Mouse (Mus musculus): ENCODE results near the gene Adat2. TPM values are rescaled to one million over a fixed set of nuclear protein-coding genes. Genes with fewer than 3 reads are reported as not detected.

Gene Adat2
- polyA plus RNA-seq, 1 experiment from 2014 or later = 3.0 TPM

- H3K36me3 ChIP-seq (ENCODE audit: poor library complexity, severe bottlenecking) = 0 out of 2 replicates have a peak, but pooled peaks cover 13% of the 10 kb centered on the region
- peak overlapping the region; percentile 43 for H3K4me2 ChIP-seq
- H3K4me3 ChIP-seq = no peak overlapping the region
- H3K4me1 ChIP-seq = peaks cover 10% of the 10 kb centered on the region; the same call in 1 of the 2 replicates
- peaks cover 31% of the 10 kb centered on the region for H3K27me3 ChIP-seq
- no peak; the same call in 1 of the 2 replicates for ATAC-seq
- H3K9me3 ChIP-seq (replicated peaks) = no peaks in the 10 kb centered on the region
- H3K9ac ChIP-seq = no peak overlapping the region
- no peak overlapping the region for H3K27ac ChIP-seq
- 67% methylated on average over 8 of the region's 8 CpGs for WGBS
Observed at GRCm38 (mm10) chr10:13565080-13565448, 12.4 kb downstream of the Adat2 start.

DNA sequence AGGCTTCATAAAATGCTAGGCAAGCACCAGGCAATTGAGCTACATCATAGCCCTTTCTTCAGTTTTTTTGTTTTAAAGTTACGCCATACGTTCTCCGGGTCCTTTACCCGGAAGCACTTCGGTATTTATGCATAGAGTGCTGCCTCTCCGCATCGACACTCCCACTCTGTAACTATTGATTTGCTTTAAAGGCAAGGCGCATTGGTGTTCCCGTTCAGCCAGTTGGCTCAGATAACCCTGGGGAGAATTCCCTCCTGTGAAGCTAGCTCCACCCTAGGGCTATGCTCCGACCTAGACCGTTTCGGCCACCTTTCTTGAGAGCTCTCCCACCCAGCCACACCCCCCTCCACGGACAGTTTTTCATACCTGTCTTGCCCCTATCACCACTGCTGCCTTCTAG lies 13.7 kb downstream of the Adat2 start:
- ATAC-seq = no peak
- no peak overlapping the region for H3K4me2 ChIP-seq
- WGBS = 70% methylated on average over 13 of the region's 13 CpGs
- no peak overlapping the region for H3K27ac ChIP-seq
- H3K36me3 ChIP-seq (ENCODE audit: poor library complexity, severe bottlenecking) = 0 out of 2 replicates have a peak, but pooled peaks cover 7% of the 10 kb centered on the region
- peaks cover 39% of the 10 kb centered on the region for H3K27me3 ChIP-seq
- H3K9ac ChIP-seq = no peak overlapping the region
- peaks cover 14% of the 10 kb centered on the region; the same call in 1 of the 2 replicates for H3K4me1 ChIP-seq
- no peaks in the 10 kb centered on the region for H3K9me3 ChIP-seq (replicated peaks)
- H3K4me3 ChIP-seq = no peak overlapping the region

DNA sequence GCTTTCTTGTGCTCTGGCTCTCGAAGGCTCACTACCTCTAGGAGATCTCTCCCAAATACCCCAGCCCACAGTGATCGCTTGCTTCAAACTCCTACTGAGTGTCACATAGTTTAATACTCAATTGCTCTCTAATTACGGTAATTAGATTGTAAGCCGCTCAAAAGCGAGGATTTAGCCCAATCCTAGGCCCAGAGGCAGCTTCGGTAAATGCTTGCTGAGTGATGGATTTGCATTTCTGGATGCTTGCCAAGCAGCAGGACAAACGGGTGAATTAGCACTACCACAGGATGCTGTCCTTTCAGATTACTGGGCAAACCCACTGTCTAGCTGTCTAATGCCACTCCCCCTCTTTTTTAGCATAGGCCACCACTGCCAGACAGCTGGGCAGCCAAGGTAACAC lies 17.1 kb downstream of the Adat2 start:
- Histone ChIP-seq H3K27ac (no peak overlapping the region), H3K4me2 (no peak overlapping the region), H3K9ac (no peak overlapping the region), H3K4me3 (no peak overlapping the region), H3K9me3 (replicated peaks) (no peaks in the 10 kb centered on the region), H3K36me3 (ENCODE audit: poor library complexity, severe bottlenecking) (no peaks in the 10 kb centered on the region), H3K4me1 (peaks cover 12% of the 10 kb centered on the region; the same call in 1 of the 2 replicates), H3K27me3 (peaks cover 52% of the 10 kb centered on the region)
- 11% methylated on average over 7 of the region's 7 CpGs for WGBS
- peak; percentile 88 for ATAC-seq

DNA sequence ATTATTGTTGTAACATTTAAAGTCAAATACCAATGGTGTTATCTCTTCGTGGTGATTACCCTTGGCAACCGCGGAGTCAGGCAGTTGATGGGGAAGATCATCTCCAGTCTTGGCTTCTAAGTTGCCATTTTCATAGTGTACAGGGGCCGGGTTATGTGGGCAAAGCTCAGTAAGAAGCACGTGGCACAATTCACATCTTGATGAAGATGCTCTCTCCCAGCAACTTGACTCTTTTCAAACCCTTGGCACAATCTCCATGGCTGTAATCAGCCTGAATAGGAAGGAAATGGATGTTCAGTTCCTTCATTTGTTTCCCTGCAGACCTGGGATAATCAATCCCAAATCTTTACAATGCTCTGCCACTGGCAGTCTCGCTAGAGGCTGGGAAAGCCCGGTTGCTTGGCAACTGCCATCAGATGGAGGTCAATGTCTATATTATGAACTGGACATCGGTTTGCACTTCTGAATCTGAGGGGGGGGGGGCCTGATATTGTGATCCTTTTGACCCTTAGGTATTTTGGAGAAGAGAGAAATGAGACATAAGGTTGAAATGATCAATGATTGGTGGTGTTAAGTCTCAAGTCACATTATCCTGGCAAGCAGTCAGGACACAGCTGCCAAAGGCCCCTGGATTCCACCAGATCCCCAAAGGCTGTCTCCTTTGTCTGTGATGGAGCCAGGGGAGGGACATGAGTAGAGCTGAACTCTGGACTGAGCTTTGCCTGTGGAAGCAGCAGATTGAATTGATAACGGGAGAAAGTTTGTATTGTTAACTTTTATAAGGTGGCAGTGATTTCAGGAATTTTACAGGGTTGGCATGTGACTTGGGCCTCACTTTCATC lies 18.2 kb downstream of the Adat2 start:
- Histone ChIP-seq H3K27me3 (peaks cover 47% of the 10 kb centered on the region), H3K4me3 (no peak overlapping the region), H3K9me3 (replicated peaks) (no peaks in the 10 kb centered on the region), H3K4me2 (no peak overlapping the region), H3K4me1 (peaks cover 11% of the 10 kb centered on the region; the same call in 1 of the 2 replicates), H3K36me3 (ENCODE audit: poor library complexity, severe bottlenecking) (no peaks in the 10 kb centered on the region), H3K9ac (no peak overlapping the region), H3K27ac (no peak overlapping the region)
- ATAC-seq = no peak
- 82% methylated on average over 9 of the region's 9 CpGs for WGBS

- Histone ChIP-seq H3K36me3 (ENCODE audit: poor library complexity, severe bottlenecking) (no peaks in the 10 kb centered on the region), H3K27ac (no peak overlapping the region), H3K4me2 (no peak overlapping the region), H3K9me3 (replicated peaks) (no peaks in the 10 kb centered on the region), H3K9ac (no peak overlapping the region), H3K4me3 (no peak overlapping the region), H3K4me1 (peaks cover 11% of the 10 kb centered on the region; the same call in 1 of the 2 replicates), H3K27me3 (peaks cover 40% of the 10 kb centered on the region)
- ATAC-seq = no peak
- WGBS = 64% methylated on average over 10 of the region's 10 CpGs
Observed at GRCm38 (mm10) chr10:13572003-13572402, 19.3 kb downstream of the Adat2 start.

- H3K27me3 ChIP-seq = peaks cover 37% of the 10 kb centered on the region
- H3K9ac ChIP-seq = no peak overlapping the region
- no peaks in the 10 kb centered on the region for H3K36me3 ChIP-seq (ENCODE audit: poor library complexity, severe bottlenecking)
- H3K4me2 ChIP-seq = no peak overlapping the region
- no peaks in the 10 kb centered on the region for H3K9me3 ChIP-seq (replicated peaks)
- no peak overlapping the region for H3K27ac ChIP-seq
- H3K4me3 ChIP-seq = no peak overlapping the region
- ATAC-seq = no peak
- H3K4me1 ChIP-seq = peaks cover 11% of the 10 kb centered on the region; the same call in 1 of the 2 replicates
- WGBS = 91% methylated on average over 6 of the region's 6 CpGs
Observed at GRCm38 (mm10) chr10:13572410-13572809, 19.7 kb downstream of the Adat2 start.

GRCm38 (mm10) chr10:13577123-13577522 lies 24.4 kb downstream of the Adat2 start:
- Histone ChIP-seq H3K27me3 (peaks cover 7% of the 10 kb centered on the region; the same call in 1 of the 2 replicates), H3K27ac (no peak overlapping the region), H3K9me3 (replicated peaks) (no peaks in the 10 kb centered on the region), H3K9ac (no peak overlapping the region), H3K36me3 (ENCODE audit: poor library complexity, severe bottlenecking) (no peaks in the 10 kb centered on the region), H3K4me3 (no peak overlapping the region), H3K4me2 (no peak overlapping the region), H3K4me1 (no peaks in the 10 kb centered on the region)
- 82% methylated on average over 7 of the region's 7 CpGs for WGBS
- no peak for ATAC-seq

DNA sequence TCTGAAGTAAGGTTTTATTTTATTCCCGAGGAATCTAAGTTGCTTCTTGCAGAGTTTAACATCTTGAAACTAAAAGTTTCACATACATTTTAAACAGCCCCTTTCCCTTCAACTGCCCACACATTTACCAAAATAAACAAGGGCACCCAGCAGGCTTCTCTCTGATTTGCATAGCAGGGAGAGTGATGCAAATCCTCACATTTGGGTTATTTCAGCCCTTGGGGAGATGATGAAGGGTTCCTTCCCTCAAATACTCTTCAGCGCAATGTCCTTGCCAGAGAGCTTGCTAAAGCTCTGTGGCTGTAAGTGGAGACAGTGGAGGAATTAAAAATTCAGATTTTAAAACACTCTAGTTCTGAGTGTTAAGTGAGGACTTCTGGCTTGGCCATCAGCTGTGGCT lies 35.2 kb downstream of the Adat2 start:
- Histone ChIP-seq H3K27ac (no peak overlapping the region), H3K9me3 (replicated peaks) (no peaks in the 10 kb centered on the region), H3K9ac (no peak overlapping the region), H3K36me3 (ENCODE audit: poor library complexity, severe bottlenecking) (no peaks in the 10 kb centered on the region), H3K4me1 (no peaks in the 10 kb centered on the region), H3K27me3 (no peaks in the 10 kb centered on the region), H3K4me2 (no peak overlapping the region), H3K4me3 (no peak overlapping the region)
- no peak for ATAC-seq
- WGBS = 89% methylated on average over 2 of the region's 2 CpGs

GRCm38 (mm10) chr10:13592196-13592595 lies 39.5 kb downstream of the Adat2 start:
- Histone ChIP-seq H3K9ac (no peak overlapping the region), H3K36me3 (ENCODE audit: poor library complexity, severe bottlenecking) (no peaks in the 10 kb centered on the region), H3K9me3 (replicated peaks) (no peaks in the 10 kb centered on the region), H3K27me3 (no peaks in the 10 kb centered on the region), H3K4me1 (0 out of 2 replicates have a peak, but pooled peaks cover under 1% of the 10 kb centered on the region), H3K27ac (no peak overlapping the region), H3K4me2 (no peak overlapping the region), H3K4me3 (no peak overlapping the region)
- 94% methylated on average over 10 of the region's 10 CpGs for WGBS
- no peak for ATAC-seq

- Histone ChIP-seq H3K27ac (no peak overlapping the region), H3K4me1 (0 out of 2 replicates have a peak, but pooled peaks cover 4% of the 10 kb centered on the region), H3K36me3 (ENCODE audit: poor library complexity, severe bottlenecking) (no peaks in the 10 kb centered on the region), H3K4me2 (no peak overlapping the region), H3K4me3 (no peak overlapping the region), H3K9ac (no peak overlapping the region), H3K27me3 (no peaks in the 10 kb centered on the region), H3K9me3 (replicated peaks) (no peaks in the 10 kb centered on the region)
- 88% methylated on average over 3 of the region's 3 CpGs for WGBS
- ATAC-seq = peak; percentile 77; the same call in 1 of the 2 replicates
Observed at GRCm38 (mm10) chr10:13593529-13593928, 40.8 kb downstream of the Adat2 start.

DNA sequence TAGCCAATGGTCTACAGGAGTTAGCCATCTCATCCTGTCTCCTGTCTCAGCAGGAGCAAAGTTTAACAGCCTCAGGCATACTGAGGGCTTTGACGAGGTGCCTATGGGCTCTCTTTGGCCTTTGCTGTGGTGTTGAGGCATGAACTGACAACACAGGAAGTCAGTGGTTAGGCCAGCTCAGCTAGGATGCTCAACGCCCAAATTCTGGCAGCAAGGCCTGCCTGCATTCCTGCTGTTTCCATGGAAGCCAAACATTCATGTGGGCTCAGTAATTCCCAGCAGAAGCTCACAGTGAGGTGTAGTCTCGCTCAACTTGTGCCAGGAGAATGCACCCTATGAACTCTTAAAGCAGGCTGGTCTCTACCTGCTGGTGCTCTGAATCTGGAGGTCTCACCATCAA lies 43.4 kb downstream of the Adat2 start:
- WGBS = 47% methylated on average over 3 of the region's 3 CpGs
- no peak overlapping the region for H3K4me3 ChIP-seq

DNA sequence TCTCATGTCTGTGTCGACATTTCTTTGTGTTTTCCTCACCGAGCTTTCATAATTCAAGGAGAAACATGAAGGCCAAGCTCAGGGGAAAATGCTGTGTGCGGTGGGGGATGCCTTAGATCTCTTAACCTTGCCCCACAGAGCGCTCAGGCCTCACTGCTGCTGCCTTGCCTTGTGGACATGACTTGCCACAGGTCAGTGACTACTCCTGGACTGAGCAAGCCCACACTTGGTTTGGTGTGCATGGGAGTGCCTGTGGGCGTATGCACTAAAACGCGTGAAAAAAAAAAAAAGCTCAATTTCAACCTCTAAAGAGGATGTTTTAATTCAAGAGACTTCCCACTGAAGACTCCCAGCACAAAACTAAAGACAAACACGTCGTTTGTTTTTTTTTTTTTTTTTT lies 44.2 kb downstream of the Adat2 start:
- no peak overlapping the region for H3K4me3 ChIP-seq
- ATAC-seq = no peak
- 0 out of 2 replicates have a peak, but pooled peaks cover 5% of the 10 kb centered on the region for H3K9me3 ChIP-seq (replicated peaks)
- no peak overlapping the region for H3K27ac ChIP-seq
- H3K4me1 ChIP-seq = 0 out of 2 replicates have a peak, but pooled peaks cover 4% of the 10 kb centered on the region
- no peak overlapping the region for H3K9ac ChIP-seq
- WGBS = 76% methylated on average over 9 of the region's 9 CpGs
- H3K4me2 ChIP-seq = no peak overlapping the region
- no peaks in the 10 kb centered on the region for H3K27me3 ChIP-seq
- no peaks in the 10 kb centered on the region for H3K36me3 ChIP-seq (ENCODE audit: poor library complexity, severe bottlenecking)

More for the DNA sequence above, 43.4 kb downstream of the Adat2 start:
- H3K9me3 ChIP-seq (replicated peaks) = 0 out of 2 replicates have a peak, but pooled peaks cover 5% of the 10 kb centered on the region
- H3K36me3 ChIP-seq (ENCODE audit: poor library complexity, severe bottlenecking) = no peaks in the 10 kb centered on the region
- no peaks in the 10 kb centered on the region for H3K27me3 ChIP-seq
- no peak overlapping the region for H3K9ac ChIP-seq
- H3K4me1 ChIP-seq = 0 out of 2 replicates have a peak, but pooled peaks cover 4% of the 10 kb centered on the region
- no peak overlapping the region for H3K4me2 ChIP-seq
- no peak for ATAC-seq
- no peak overlapping the region for H3K27ac ChIP-seq

Measured in forebrain, embryonic 13.5 days (tissue).